Mouse (Mus musculus): ENCODE measurements around the gene Dnmt1.

GRCm38 (mm10) chr9:20895382-20895781 is 64.3 kb downstream of the Dnmt1 start:
- TF ChIP-seq CTCF (IDR thresholded peaks at IDR 0.05), result no peak
- TF ChIP-seq POLR2A (IDR thresholded peaks at IDR 0.05; ENCODE audit: insufficient read depth, low read depth, low read length), result no peak
- no peak for TF ChIP-seq EP300 (IDR thresholded peaks at IDR 0.05; ENCODE audit: insufficient read depth, low read depth, low read length)

All from heart, adult 2 months (tissue).